Mouse (Mus musculus): ENCODE data around the gene Drosha. TPM values are rescaled to one million over a fixed set of nuclear protein-coding genes. Genes with fewer than 3 reads are reported as not detected.
A peak's percentile ranks its signal among the peaks of the same experiment; 100 is the strongest.

Gene Drosha
- polyA plus RNA-seq, 1 experiment from 2014 or later: 8.4 TPM

DNA sequence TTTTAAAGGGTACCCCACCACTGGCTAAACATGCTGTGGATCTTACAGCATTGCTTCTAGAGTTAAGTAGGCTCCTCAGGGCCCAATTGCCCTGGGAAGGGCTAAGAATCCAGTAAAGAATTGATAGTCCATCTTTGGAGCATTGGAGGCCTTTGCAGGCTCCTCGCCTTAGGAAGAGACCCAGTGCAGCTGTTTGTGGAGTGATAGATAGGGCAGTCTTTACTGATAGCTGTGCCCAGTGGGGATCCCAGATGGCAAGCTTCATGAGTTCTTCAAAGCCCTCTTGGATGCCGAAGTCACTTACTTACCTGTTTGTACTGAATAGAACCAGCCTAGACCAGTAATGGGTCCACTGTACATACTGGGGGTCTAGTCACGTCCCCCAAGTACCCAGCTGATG, 34.0 kb downstream of the Drosha start:
- TF ChIP-seq CTCF (IDR thresholded peaks at IDR 0.05; ENCODE audit: low read depth): no peak
- H3K27me3 ChIP-seq (replicated peaks; ENCODE audit: control insufficient read depth, insufficient read depth, low read length): no peaks in the 10 kb centered on the region
- H3K4me3 ChIP-seq (ENCODE audit: low read depth, low read length): no peak overlapping the region
- H3K9me3 ChIP-seq (ENCODE audit: control insufficient read depth): no peaks in the 10 kb centered on the region
- no peak overlapping the region for H3K27ac ChIP-seq (ENCODE audit: low read depth, low read length)
- WGBS: 96% methylated on average over 3 of the region's 3 CpGs
- H3K4me1 ChIP-seq (replicated peaks; ENCODE audit: control insufficient read depth, insufficient read depth, low read length): no peaks in the 10 kb centered on the region
- peaks cover 51% of the 10 kb centered on the region for H3K36me3 ChIP-seq (ENCODE audit: control insufficient read depth, insufficient read depth)
- no peak overlapping the region for H3K4me2 ChIP-seq (replicated peaks; ENCODE audit: low read depth)
- H3K9ac ChIP-seq (ENCODE audit: low read depth, low read length): no peak overlapping the region
- no peak for ATAC-seq

DNA sequence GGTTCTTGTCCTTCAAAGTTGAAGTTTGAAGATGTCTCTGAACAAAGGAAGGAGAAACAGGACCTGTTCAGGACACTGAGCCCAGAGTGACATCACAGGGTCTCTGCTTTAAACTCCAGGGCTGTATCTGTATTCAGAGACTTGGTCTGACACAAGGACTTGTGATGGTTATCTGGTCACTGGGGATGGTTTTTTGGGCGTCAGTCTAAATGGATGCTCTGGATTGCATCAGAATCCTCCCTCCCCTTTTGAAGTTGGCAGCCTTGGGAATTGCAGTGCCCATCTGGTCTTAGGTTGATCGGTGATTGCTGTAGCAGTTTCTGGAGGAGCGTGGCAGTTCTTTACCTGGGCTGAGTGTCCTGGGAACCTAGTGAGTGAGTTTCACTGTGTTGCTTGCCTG, 37.4 kb downstream of the Drosha start:
- H3K4me3 ChIP-seq (ENCODE audit: low read depth, low read length): no peak overlapping the region
- no peak for TF ChIP-seq CTCF (IDR thresholded peaks at IDR 0.05; ENCODE audit: low read depth)
- 81% methylated on average over 3 of the region's 3 CpGs for WGBS
- H3K9ac ChIP-seq (ENCODE audit: low read depth, low read length): no peak overlapping the region
- H3K9me3 ChIP-seq (ENCODE audit: control insufficient read depth): no peaks in the 10 kb centered on the region
- no peaks in the 10 kb centered on the region for H3K4me1 ChIP-seq (replicated peaks; ENCODE audit: control insufficient read depth, insufficient read depth, low read length)
- no peak for ATAC-seq
- no peaks in the 10 kb centered on the region for H3K27me3 ChIP-seq (replicated peaks; ENCODE audit: control insufficient read depth, insufficient read depth, low read length)
- peaks cover 38% of the 10 kb centered on the region for H3K36me3 ChIP-seq (ENCODE audit: control insufficient read depth, insufficient read depth)
- H3K4me2 ChIP-seq (replicated peaks; ENCODE audit: low read depth): no peak overlapping the region
- H3K27ac ChIP-seq (ENCODE audit: low read depth, low read length): no peak overlapping the region

DNA sequence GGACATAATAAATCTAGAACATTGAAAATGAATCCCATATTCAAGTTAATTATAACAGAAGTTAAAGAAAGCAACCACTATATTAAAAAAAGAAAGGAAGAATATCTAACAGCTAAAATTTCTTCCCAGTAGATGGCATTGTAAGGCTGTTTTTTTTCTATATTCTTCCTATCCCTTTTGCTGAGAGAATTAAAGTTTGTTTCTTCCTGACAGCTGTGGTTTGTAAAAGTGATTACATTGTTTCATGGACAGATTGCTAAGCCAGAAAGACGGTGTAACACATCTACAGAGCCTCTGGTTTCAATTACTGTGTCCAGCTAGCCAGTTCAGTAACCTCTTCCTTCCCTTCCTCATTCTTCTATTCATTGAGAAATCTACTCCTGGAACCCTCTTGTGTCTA, 39.1 kb downstream of the Drosha start:
- H3K4me1 ChIP-seq (replicated peaks; ENCODE audit: control insufficient read depth, insufficient read depth, low read length): no peaks in the 10 kb centered on the region
- H3K27ac ChIP-seq (ENCODE audit: low read depth, low read length): no peak overlapping the region
- H3K4me2 ChIP-seq (replicated peaks; ENCODE audit: low read depth): no peak overlapping the region
- H3K4me3 ChIP-seq (ENCODE audit: low read depth, low read length): no peak overlapping the region
- peak; percentile 32; the same call in 1 of the 2 replicates for TF ChIP-seq CTCF (IDR thresholded peaks at IDR 0.05; ENCODE audit: low read depth)
- H3K27me3 ChIP-seq (replicated peaks; ENCODE audit: control insufficient read depth, insufficient read depth, low read length): no peaks in the 10 kb centered on the region
- 60% methylated on average over 1 of the region's 1 CpGs for WGBS
- H3K9me3 ChIP-seq (ENCODE audit: control insufficient read depth): no peaks in the 10 kb centered on the region
- no peak for ATAC-seq
- peaks cover 44% of the 10 kb centered on the region for H3K36me3 ChIP-seq (ENCODE audit: control insufficient read depth, insufficient read depth)
- H3K9ac ChIP-seq (ENCODE audit: low read depth, low read length): no peak overlapping the region

DNA sequence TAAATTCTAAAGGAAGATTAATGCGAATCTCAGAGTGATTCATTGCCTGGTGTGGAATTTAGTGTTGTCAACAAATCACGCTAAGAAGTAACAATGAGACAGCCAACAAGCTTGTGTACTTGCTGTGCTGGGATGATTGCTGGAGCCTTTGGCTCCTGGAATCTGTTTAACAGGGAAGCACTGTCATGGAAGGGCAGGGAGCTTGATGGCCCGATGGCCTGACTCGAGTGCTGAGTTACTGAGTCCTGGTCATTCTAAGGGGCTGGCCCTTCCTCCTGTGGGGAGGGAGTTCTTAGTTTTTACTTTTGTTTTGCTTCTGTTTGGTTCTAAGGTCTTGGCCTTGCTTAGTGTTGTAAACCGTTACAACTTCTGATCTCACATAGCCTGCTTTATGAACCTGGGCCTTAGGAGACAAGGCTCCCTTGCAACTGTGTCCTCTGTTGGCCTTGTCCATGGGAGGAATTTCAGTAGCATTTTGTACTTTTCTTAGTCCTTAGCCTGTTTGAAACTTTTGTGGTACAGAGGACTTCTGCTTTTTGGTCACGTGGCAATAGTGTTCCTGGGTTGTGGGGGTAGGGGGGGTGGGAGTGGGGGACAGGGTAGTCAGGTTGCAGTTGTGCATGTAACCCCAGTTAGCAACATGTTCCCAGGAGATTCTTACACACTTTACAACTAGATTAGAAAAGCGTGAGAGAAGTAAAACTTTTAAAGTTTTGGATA, 41.1 kb downstream of the Drosha start:
- Histone ChIP-seq H3K27me3 (replicated peaks; ENCODE audit: control insufficient read depth, insufficient read depth, low read length) (no peaks in the 10 kb centered on the region), H3K4me3 (ENCODE audit: low read depth, low read length) (no peak overlapping the region), H3K4me1 (replicated peaks; ENCODE audit: control insufficient read depth, insufficient read depth, low read length) (no peaks in the 10 kb centered on the region), H3K4me2 (replicated peaks; ENCODE audit: low read depth) (no peak overlapping the region), H3K9me3 (ENCODE audit: control insufficient read depth) (no peaks in the 10 kb centered on the region), H3K36me3 (ENCODE audit: control insufficient read depth, insufficient read depth) (peaks cover 37% of the 10 kb centered on the region), H3K27ac (ENCODE audit: low read depth, low read length) (no peak overlapping the region), H3K9ac (ENCODE audit: low read depth, low read length) (no peak overlapping the region)
- TF ChIP-seq CTCF (IDR thresholded peaks at IDR 0.05; ENCODE audit: low read depth): no peak
- no peak for ATAC-seq
- 66% methylated on average over 7 of the region's 7 CpGs for WGBS

DNA sequence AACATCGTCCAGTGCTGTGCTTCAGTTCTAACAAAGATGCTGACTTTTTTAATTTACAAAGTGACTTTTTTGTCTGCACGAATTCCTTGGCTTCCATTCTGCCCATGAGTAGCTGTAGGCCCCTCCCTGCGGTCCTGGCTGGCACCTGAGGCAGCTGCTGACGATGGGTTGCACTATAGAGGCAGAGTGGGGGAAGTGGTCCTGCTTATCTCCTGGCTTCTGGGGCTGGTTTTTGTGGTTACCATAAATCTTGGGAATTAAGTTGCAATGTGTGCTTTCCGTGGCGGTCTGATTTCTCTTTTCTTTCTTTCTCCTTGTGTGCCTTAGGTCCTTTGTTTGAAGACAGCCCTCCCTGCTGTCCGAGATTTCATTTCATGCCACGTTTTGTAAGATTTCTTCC, 42.7 kb downstream of the Drosha start:
- no peak for TF ChIP-seq CTCF (IDR thresholded peaks at IDR 0.05; ENCODE audit: low read depth)
- no peak overlapping the region for H3K27ac ChIP-seq (ENCODE audit: low read depth, low read length)
- WGBS: 65% methylated on average over 8 of the region's 8 CpGs

DNA sequence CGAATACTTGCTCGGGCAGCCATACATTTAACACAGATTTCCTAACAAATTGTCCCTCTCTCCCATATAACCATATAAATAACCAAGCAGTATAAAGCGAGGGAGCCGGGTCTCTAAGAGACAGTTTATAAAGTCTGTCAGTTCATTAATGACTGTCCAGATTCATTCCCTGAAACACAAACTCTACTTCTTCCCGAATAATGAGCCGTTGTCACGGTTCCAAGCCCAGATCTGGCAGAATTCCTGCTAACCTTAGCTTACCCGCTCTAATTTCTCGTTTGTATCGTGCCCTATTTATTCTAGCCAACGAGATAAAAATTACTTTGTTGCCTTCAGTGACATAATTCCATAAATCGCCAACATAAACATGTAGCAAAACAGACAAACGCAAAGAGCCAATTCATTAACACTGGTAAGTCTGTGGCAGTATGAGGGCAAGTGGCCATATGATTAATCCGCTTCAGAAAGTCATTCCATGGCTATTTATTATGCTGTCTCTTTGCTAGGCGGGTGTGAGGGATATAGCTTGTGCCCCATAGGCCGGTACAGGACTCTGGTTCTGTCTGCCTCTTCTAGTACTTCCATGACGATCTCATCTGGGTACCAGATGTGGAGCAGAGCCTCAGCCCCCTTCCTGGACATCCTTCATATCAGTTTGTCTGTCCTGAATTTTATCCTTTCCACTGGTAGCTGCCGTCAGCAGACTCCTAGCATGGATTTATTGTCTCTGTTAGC, 51.0 kb downstream of the Drosha start:
- ATAC-seq: no peak
- 74% methylated on average over 18 of the region's 18 CpGs for WGBS
- Histone ChIP-seq H3K9ac (ENCODE audit: low read depth, low read length) (no peak overlapping the region), H3K27ac (ENCODE audit: low read depth, low read length) (no peak overlapping the region), H3K4me2 (replicated peaks; ENCODE audit: low read depth) (no peak overlapping the region), H3K36me3 (ENCODE audit: control insufficient read depth, insufficient read depth) (peaks cover 24% of the 10 kb centered on the region), H3K4me1 (replicated peaks; ENCODE audit: control insufficient read depth, insufficient read depth, low read length) (no peaks in the 10 kb centered on the region), H3K9me3 (ENCODE audit: control insufficient read depth) (no peaks in the 10 kb centered on the region), H3K4me3 (ENCODE audit: low read depth, low read length) (no peak overlapping the region), H3K27me3 (replicated peaks; ENCODE audit: control insufficient read depth, insufficient read depth, low read length) (no peaks in the 10 kb centered on the region)
- no peak for TF ChIP-seq CTCF (IDR thresholded peaks at IDR 0.05; ENCODE audit: low read depth)

More for the DNA sequence above, 42.7 kb downstream of the Drosha start:
- H3K4me1 ChIP-seq (replicated peaks; ENCODE audit: control insufficient read depth, insufficient read depth, low read length): no peaks in the 10 kb centered on the region
- H3K4me3 ChIP-seq (ENCODE audit: low read depth, low read length): no peak overlapping the region
- peaks cover 27% of the 10 kb centered on the region; the same call in 1 of the 2 replicates for H3K36me3 ChIP-seq (ENCODE audit: control insufficient read depth, insufficient read depth)
- no peaks in the 10 kb centered on the region for H3K27me3 ChIP-seq (replicated peaks; ENCODE audit: control insufficient read depth, insufficient read depth, low read length)
- no peak overlapping the region for H3K4me2 ChIP-seq (replicated peaks; ENCODE audit: low read depth)
- H3K9me3 ChIP-seq (ENCODE audit: control insufficient read depth): no peaks in the 10 kb centered on the region
- no peak for ATAC-seq
- no peak overlapping the region for H3K9ac ChIP-seq (ENCODE audit: low read depth, low read length)

All from intestine, postnatal 0 days (tissue).